Mouse (Mus musculus): ENCODE measurements around the gene Dock9. TPM values are rescaled to one million over a fixed set of nuclear protein-coding genes. Genes with fewer than 3 reads are reported as not detected.
A peak's percentile ranks its signal among the peaks of the same experiment; 100 is the strongest.

Dock9 gene
- total RNA-seq, 2 experiments from 2014 or later: 8.6 to 12.9 TPM

- no peak for ATAC-seq (replicated peaks; ENCODE audit: poor library complexity, severe bottlenecking)
Observed at GRCm38 (mm10) chr14:121549834-121550233, 247.8 kb downstream of the Dock9 start.

- ATAC-seq (replicated peaks; ENCODE audit: poor library complexity, severe bottlenecking): no peak
Observed at GRCm38 (mm10) chr14:121547745-121548144, 249.9 kb downstream of the Dock9 start.

- ATAC-seq (replicated peaks; ENCODE audit: poor library complexity, severe bottlenecking): no peak
Observed at GRCm38 (mm10) chr14:121546621-121547020, 251.0 kb downstream of the Dock9 start.

- ATAC-seq (replicated peaks; ENCODE audit: poor library complexity, severe bottlenecking): peak; percentile 72
Observed at GRCm38 (mm10) chr14:121545551-121546331, 251.9 kb downstream of the Dock9 start.

GRCm38 (mm10) chr14:121541262-121541661, 256.4 kb downstream of the Dock9 start:
- no peak for ATAC-seq (replicated peaks; ENCODE audit: poor library complexity, severe bottlenecking)

GRCm38 (mm10) chr14:121534501-121534900, 263.1 kb downstream of the Dock9 start:
- no peak for ATAC-seq (replicated peaks; ENCODE audit: poor library complexity, severe bottlenecking)

GRCm38 (mm10) chr14:121530853-121531252, 266.8 kb downstream of the Dock9 start:
- ATAC-seq (replicated peaks; ENCODE audit: poor library complexity, severe bottlenecking): no peak

- peak; percentile 76 for ATAC-seq (replicated peaks; ENCODE audit: poor library complexity, severe bottlenecking)
Observed at GRCm38 (mm10) chr14:121527883-121528282, 269.8 kb downstream of the Dock9 start.

GRCm38 (mm10) chr14:121527201-121527600, 270.4 kb downstream of the Dock9 start:
- ATAC-seq (replicated peaks; ENCODE audit: poor library complexity, severe bottlenecking): peak; percentile 70

- ATAC-seq (replicated peaks; ENCODE audit: poor library complexity, severe bottlenecking): peak; percentile 45
Observed at GRCm38 (mm10) chr14:121521709-121522108, 275.9 kb downstream of the Dock9 start.

- ATAC-seq (replicated peaks; ENCODE audit: poor library complexity, severe bottlenecking): peak; percentile 83
Observed at GRCm38 (mm10) chr14:121516881-121517280, 280.8 kb downstream of the Dock9 start.

- no peak for ATAC-seq (replicated peaks; ENCODE audit: poor library complexity, severe bottlenecking)
Observed at GRCm38 (mm10) chr14:121508929-121509328, 288.7 kb downstream of the Dock9 start.

- no peak for ATAC-seq (replicated peaks; ENCODE audit: poor library complexity, severe bottlenecking)
Observed at GRCm38 (mm10) chr14:121506336-121506735, 291.3 kb downstream of the Dock9 start.

GRCm38 (mm10) chr14:121505485-121505860, 292.2 kb downstream of the Dock9 start:
- no peak for ATAC-seq (replicated peaks; ENCODE audit: poor library complexity, severe bottlenecking)

GRCm38 (mm10) chr14:121504781-121505484, 292.7 kb downstream of the Dock9 start, which contains the start of gene Slc15a1:
Gene Slc15a1 (minus strand): TSS chr14:121505252.
- no peak for ATAC-seq (replicated peaks; ENCODE audit: poor library complexity, severe bottlenecking)

GRCm38 (mm10) chr14:121500577-121500976, 297.1 kb downstream of the Dock9 start:
- peak; percentile 53; the same call in 1 of the 2 replicates for ATAC-seq (replicated peaks; ENCODE audit: poor library complexity, severe bottlenecking)

- ATAC-seq (replicated peaks; ENCODE audit: poor library complexity, severe bottlenecking): 0 out of 2 replicates have a peak, but pooled peaks have one; percentile 36
Observed at GRCm38 (mm10) chr14:121499769-121500168, 297.9 kb downstream of the Dock9 start.

- ATAC-seq (replicated peaks; ENCODE audit: poor library complexity, severe bottlenecking): no peak
Observed at GRCm38 (mm10) chr14:121497800-121498199, 299.8 kb downstream of the Dock9 start.

GRCm38 (mm10) chr14:121495741-121496140, 301.9 kb downstream of the Dock9 start:
- ATAC-seq (replicated peaks; ENCODE audit: poor library complexity, severe bottlenecking): no peak

GRCm38 (mm10) chr14:121495120-121495519, 302.5 kb downstream of the Dock9 start:
- no peak for ATAC-seq (replicated peaks; ENCODE audit: poor library complexity, severe bottlenecking)

GRCm38 (mm10) chr14:121494238-121494637, 303.4 kb downstream of the Dock9 start:
- no peak for ATAC-seq (replicated peaks; ENCODE audit: poor library complexity, severe bottlenecking)
